Mouse (Mus musculus) T-cell, adult 2 months (primary cell): ENCODE measurements around the gene Vil1.
"Not testable (repeated sequence)": the region's sequence is repeated elsewhere in the genome, so short reads cannot be mapped to it uniquely, and the experiment has no call there.

Experiments
- DNase-seq: peaks from one replicate; pipeline ENCODE4 v3.0.0; 2022; ENCODE audit warnings: low spot score

Gene Vil1

GRCm38 (mm10) chr1:74387386-74387988, 21.7 kb upstream of the Vil1 start:
- DNase-seq, result no peak

GRCm38 (mm10) chr1:74388398-74388920, 20.7 kb upstream of the Vil1 start:
- no peak for DNase-seq

DNA sequence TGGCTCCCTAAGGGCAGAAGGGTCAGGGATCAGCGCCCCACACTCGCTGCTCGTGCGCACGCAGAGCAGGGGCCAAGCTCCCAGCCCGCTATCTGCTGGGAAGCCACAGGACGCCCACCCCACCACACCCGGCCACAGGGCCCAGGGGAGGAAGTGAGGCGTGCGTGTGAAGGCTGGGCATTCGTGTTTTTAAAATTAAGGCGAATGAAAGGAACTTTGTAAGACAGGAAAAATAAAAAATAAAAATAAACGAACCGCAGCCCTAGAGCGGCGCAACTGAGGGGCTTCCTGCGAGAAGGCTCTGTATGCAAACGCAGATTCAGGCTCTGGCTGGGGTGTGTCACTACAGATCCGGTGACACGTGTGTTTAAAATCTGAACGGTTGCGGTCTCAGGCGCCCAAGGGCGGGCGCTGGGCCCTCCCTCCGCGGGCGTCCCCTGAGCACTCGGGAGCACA, 19.3 kb upstream of the Vil1 start:
- DNase-seq, result peak; percentile 76

DNA sequence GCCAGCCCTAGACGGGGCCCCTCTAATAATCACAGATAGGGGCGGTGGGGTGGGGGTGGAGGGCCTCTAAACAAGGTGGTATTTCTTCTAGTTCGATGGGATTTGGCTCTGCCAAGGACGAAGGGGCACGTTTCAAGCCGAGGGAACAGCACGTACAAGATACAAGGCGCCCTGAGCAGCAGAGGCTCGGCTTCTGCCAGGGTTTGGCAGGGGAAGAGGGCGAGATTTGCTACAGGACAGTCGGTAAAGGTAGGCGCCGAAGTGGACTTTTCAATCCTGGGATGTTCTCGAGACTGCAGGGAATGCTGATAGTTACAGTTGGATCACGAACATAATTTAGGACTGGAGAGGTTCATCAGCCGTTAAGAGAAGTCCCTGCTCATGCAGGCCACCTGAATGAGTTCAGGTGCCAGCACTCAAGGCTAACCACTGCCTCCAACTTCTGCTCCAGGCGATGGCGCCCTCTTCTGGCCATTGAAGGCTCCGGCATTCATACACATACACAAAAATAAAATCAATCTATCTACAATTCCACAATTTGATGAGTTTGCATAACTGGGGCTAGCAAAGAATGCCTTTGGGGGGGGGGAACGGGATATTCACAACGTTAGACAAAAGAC, 18.8 kb upstream of the Vil1 start:
- DNase-seq, result peak; percentile 78

GRCm38 (mm10) chr1:74390924-74391748, 18.0 kb upstream of the Vil1 start, which contains the start of gene Ctdsp1:
TSS of gene Ctdsp1 (plus strand) at chr1:74391509.
- DNase-seq, result peak; percentile 92

- DNase-seq, result peak; percentile 50
Measured at GRCm38 (mm10) chr1:74391844-74392441, 17.2 kb upstream of the Vil1 start.

GRCm38 (mm10) chr1:74392446-74392994, 16.7 kb upstream of the Vil1 start:
- no peak for DNase-seq

GRCm38 (mm10) chr1:74393010-74393409, 16.2 kb upstream of the Vil1 start:
- no peak for DNase-seq

DNA sequence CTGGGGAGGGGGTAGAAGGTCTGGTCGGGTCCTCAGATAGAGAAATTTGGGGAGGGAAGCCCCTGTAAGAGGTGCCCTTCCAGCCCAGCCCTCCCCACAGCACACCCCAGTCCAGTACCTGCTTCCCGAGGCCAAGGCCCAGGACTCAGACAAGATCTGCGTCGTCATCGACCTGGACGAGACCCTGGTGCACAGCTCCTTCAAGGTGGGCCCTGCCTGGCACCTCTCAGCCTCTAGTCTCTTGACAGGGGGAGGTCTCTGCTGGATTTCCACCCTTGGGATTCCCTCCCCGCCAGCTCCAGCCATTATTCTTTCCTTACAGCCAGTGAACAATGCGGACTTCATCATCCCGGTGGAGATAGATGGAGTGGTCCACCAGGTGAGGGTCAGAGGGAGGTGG, 15.5 kb upstream of the Vil1 start:
- no peak for DNase-seq

DNA sequence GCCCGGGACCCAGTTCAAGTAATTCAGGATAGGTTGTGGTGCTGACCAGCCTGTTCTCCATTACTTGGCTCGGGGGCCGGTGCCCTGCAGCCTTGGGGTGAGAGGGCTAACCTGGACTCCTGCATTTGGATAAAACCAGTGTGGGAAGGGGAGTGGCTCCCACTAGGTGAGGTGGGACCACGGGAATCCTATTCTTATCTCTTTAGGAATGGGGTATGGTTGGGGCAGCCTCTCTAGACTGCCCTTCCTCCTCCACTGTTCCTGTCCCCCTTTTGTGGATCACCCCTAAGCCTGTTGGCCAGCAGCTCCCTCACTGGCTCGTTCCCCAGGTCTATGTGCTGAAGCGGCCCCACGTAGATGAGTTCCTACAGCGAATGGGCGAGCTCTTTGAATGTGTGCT, 14.9 kb upstream of the Vil1 start:
- no peak for DNase-seq

DNA sequence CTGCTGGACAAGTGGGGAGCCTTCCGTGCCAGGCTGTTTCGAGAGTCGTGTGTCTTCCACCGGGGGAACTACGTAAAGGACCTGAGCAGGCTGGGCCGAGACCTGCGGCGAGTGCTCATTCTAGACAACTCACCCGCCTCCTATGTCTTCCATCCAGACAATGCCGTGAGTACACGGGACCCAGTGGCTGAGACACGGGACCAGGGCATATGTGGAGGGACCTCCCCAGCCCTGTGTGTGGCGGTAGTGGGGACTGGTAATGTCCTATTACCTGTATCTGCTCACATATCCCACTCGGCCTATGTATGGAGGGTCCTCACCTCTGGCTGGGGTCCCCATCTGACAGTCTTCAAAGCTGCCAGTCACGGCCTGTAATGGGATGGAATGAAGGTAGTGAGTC, 14.3 kb upstream of the Vil1 start:
- no peak for DNase-seq

DNA sequence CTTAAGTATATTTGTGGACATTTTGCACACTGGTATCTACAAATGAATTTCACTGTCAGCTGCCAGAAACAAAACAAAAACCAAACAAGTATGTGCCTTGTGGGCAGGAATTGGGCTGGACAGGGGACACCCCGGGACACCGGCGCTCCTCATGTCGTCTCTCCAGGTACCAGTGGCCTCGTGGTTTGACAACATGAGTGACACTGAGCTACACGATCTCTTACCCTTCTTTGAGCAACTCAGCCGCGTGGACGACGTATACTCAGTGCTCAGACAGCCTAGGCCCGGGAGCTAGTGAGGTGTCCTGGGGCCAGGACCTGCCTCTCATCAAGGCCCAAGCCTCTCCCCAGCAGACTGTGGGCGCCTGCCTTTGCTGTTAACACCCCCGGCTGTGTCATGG, 13.9 kb upstream of the Vil1 start:
- no peak for DNase-seq

GRCm38 (mm10) chr1:74396456-74397222, 12.5 kb upstream of the Vil1 start:
- not testable (repeated sequence) for DNase-seq

DNA sequence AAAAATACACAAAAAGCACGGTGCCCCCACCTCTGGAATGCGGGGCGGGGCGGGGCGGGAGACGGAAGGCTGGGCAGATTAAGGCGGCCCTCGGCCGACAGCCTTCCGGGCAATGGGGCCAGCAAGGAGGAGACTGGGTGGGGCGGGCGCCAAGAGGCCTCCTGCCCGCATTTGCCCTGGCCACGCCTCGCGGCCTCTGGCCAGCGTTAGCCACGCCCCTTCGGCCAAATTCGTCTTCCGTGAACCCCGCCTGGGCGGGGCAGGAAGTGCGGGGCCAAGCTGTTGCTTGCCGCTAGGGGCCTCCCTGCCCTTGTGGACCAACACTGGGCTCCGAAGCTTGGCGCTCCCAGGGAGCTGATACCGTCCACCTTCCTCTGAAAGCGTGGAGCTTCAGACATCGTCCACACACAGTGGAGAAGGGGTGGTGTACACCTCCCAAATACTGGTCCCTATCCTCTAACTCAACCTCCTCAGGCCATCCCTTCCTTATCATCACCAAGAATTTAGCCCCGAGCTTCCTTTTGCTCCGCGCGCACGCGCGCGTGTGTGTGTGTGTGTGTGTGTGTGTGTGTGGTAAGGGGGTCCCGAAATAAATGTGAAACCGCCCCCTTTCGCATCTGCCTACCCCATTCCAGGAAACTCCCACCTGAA, 11.8 kb upstream of the Vil1 start:
- peak; percentile 67 for DNase-seq

GRCm38 (mm10) chr1:74397919-74398451, 11.2 kb upstream of the Vil1 start:
- peak; percentile 80 for DNase-seq

DNA sequence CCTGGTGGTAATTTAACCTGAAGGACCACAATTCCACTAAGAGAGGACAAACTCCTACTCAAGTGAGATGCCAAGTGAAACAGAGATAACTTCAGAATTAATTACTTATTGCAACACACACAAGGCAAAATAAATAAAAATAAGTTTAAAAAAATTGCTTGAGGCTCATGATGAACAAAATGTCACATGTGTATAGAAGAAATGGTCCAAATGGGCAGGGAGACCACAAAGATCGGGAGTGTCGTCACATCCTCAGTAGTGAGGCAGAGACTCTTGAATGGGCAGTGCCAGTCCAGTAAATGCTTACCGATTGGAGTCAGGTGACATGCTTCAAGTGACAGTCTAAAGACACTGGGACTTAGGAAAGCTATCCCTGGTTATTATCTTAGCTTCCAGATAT, 8.6 kb upstream of the Vil1 start:
- no peak for DNase-seq

DNA sequence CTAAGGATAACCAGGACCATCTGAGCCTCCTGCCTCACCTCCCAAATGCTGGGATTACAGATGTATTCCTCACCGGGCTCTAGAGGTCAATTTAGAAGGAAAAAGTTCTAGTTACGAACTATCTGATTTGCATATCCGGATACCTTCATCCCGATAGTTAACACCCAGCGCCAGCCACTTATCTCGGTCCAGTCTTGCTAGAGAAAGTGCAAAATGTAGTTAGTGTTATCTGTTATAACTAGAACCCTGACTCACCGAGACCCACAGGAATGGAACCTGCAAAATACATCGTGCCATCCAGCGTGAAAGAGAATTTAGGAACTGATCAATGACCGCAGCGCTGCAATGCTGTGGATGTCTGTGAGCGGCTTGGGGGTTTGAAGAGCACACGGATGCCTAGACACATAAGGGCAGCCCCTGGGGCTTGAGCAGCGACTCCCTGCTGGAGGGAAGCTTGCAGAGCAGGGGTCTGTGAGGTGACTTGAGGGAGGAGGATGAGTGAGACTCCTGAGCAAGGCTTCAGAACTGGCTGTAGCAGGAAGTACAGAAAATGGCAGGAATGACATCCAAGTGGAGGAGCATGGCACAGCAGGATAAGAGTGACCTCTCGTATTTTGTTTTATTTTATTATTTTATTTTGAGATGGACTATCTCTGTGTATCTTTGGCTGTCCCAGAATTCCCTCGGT, 8.0 kb upstream of the Vil1 start:
- no peak for DNase-seq

GRCm38 (mm10) chr1:74404206-74404605, 5.0 kb upstream of the Vil1 start:
- DNase-seq, result no peak

GRCm38 (mm10) chr1:74411753-74412325, 2.7 kb downstream of the Vil1 start:
- DNase-seq, result no peak

DNA sequence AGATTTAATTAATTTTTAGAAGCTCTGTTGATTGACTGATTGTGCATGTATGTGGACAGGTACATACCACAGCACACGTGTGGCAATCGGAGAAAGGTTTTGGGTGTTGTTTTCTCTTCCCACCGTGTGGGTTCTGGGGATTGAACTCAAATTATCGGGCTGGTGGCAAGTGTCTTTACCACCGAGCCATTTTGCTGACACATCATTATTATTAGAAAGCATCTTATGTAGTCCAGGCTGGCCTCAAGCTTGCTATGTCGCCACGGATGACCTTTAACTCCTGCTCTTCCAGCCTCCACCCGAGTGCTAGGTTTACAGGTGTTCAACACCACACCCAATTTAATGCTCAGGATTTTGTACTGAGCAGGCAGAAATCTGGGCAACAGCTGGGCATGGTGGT, 3.5 kb downstream of the Vil1 start:
- DNase-seq, result no peak
